Mouse (Mus musculus): ENCODE measurements around the gene Mpzl1.

Gene Mpzl1

DNA sequence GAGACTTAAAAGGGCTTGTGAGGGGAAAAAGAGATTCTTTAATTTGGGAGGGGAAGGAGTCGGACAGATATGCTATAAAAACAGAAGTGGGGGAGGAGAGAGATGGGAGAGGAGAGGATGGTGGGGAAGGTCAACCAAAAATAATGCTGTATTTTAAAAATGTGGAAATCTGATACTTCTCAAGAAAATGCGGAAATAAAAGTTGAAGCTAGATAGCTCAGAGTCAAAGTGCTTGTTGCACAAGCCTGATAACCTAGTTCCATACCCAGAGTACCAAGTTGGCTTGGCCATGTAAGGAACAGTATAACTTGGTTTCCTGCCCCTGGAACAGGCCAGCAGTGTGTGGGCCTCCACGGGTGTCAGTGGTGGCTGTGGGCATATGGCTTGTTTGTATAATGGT, 19.5 kb downstream of the Mpzl1 start:
- DNase-seq (ENCODE audit: low read depth, low spot score) = no peak

GRCm38 (mm10) chr1:165613926-165614325, 20.4 kb downstream of the Mpzl1 start:
- no peak for DNase-seq (ENCODE audit: low read depth, low spot score)

DNA sequence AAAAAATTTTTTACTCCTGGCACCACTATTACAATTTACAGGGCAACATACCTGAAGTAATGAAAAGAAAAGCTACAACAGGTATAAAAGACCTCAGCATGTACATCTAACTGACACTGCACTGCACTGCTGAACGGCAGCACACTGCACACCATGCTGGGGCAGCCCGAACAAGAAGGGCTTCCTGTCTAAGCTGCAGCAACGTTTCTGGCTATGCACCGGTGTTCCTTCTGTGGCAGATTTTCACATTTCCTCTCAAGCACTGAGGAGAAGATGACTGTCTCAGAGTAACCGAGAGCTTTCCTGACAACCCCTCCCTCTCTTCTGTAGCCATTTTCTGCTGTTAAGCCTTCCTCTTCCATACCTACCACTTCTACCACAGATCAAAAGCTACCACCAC, 21.6 kb downstream of the Mpzl1 start:
- DNase-seq (ENCODE audit: low read depth, low spot score) = no peak

DNA sequence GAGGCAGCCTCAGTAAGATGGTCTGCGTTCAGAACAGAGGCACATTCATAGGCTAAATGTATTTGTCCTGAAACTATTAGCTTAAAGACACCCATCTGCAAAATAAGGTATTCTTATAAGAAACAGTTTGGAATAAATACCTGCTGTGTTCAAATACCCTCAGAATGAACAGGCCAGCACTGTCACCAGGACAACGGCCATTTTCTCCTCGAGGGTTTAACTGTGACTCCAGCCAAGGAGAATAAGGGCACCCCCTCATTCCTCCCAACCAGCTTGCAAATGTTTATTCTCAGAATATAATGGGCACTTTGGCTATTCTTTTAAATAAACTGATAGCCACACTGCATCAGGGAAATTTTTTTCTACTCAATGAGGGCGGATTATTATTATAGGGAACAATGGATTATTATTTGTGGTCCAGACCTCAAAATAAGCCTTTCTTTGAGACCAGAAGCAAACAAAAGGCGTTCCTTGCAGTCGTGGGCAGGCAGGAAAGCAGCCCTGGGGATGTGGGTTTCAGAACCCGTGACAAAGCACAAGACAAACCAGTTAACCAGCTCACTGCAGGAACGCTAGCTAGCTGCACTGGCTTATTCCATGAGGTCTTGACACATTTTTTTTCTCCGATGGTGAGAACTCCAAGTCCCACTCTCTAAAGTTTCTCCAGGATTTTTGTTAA, 23.9 kb downstream of the Mpzl1 start:
- no peak for DNase-seq (ENCODE audit: low read depth, low spot score)

- no peak for DNase-seq (ENCODE audit: low read depth, low spot score)
These were observed 24.6 kb downstream of the Mpzl1 start for GRCm38 (mm10) chr1:165609495-165610320.

GRCm38 (mm10) chr1:165608904-165609303, 25.4 kb downstream of the Mpzl1 start:
- DNase-seq (ENCODE audit: low read depth, low spot score) = no peak

DNA sequence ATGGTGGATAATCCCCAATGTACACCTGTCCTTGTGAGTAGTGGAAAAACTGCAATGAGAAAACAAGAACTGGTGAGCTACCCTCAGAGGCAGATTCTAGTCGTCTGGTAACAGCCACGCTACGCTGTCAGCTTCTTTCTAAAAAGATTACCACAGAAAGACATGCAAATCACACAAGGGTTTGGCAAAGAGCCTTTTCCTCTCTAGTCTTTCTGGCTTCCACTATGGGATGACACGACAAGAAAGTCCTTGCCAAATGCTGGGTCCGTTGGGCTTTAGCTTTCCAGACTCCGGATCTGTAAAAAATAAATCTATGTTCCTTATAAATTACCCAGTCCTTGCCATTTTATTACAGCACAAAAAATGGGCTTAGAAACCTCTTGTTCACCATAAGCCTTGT, 28.6 kb downstream of the Mpzl1 start:
- DNase-seq (ENCODE audit: low read depth, low spot score) = no peak

GRCm38 (mm10) chr1:165605108-165605507, 29.2 kb downstream of the Mpzl1 start:
- no peak for DNase-seq (ENCODE audit: low read depth, low spot score)

GRCm38 (mm10) chr1:165604203-165604602, 30.1 kb downstream of the Mpzl1 start:
- no peak for DNase-seq (ENCODE audit: low read depth, low spot score)

- DNase-seq (ENCODE audit: low read depth, low spot score) = no peak
These were observed 31.1 kb downstream of the Mpzl1 start for GRCm38 (mm10) chr1:165603218-165603617.

- DNase-seq (ENCODE audit: low read depth, low spot score) = no peak
These were observed 32.5 kb downstream of the Mpzl1 start for GRCm38 (mm10) chr1:165601775-165602280.

DNA sequence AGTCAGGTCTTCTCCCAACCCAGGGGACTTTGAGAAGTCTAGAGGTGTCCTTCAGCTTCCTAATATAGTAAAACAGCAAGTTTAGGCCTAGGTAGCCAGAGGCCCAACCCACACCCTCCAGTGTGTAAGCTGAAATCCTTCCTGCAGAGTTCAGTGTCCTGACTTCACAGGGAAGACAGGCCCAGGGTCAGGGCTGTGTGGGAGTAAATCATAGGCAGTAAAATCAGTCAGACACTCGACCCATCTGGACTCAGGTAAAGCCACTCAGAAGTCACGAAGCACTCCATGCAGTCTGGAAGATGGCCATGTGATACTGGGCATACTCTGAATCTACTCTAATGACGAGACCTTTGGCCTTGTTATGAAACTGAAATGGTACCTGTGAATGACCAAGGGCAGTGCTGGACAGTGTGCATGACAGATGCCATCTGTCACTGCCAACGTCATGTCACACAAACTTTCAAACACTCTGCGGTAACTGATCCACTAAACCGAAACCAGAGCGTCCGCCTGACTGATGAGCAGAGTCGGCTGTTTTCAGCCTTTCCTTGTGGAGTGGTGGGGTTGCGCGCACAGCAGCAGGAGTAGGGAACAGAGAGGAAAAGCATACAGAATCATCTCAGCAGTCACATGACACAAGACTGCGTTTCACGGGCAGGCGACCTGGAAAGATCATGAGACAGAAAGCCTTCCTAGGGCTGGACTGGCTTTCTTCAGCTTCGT, 39.5 kb downstream of the Mpzl1 start:
- no peak for DNase-seq (ENCODE audit: low read depth, low spot score)

DNA sequence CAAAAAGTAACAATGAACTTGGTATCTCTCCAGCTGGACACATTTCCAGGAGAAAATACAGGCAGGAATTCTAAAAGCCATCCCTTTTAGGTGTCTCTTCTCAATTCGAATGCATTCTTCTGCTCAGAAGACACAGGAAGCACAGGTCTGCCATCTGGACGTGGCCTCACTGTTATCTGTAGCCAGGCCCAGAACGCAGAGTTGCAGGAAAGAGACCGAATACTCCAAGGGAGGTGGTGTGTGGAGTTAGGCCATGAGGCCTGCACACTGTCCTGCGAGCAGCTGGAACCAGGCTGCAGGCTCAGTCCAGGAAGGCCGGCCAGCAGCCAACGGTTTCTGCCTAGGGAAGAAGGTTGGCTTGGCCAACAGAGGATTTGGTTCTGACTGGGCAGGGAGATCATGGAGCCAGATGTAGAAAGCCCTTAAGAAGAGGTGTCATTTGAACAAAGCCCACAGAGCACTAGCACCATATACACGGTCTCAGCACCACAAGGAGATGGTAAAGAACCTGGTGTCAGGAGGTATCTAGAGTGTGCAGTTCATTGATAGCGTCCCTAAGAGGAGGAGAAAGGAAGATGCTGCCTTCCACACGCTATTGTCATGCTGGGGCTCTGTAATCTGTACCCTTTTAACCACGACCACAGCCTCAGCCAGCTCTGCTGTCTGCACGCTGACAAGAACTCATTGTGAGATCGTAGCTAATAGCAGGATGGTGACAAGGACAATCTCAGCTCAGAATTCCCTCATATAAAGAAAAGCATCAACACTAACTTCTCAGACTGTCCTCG, 41.8 kb downstream of the Mpzl1 start:
- DNase-seq (ENCODE audit: low read depth, low spot score) = no peak

DNA sequence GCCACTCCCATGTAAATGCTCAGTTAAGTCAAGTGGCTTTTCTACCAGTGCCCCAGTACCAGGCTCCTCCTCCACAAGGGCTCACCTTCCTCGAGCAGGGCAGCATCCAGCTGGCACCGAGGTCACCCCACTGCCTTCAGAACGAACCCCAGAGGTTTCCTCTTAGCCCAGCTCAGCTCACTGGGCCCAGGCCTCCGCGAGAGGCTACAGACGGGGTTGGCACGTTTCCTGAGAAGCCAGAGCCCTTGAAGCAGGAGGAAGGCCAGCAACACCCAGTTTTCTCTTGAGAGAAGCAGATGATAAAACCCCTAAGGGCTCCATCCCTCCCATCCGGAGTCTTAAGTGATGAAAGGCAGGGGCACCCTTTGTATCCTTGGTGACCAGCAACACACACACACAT, 43.6 kb downstream of the Mpzl1 start:
- no peak for DNase-seq (ENCODE audit: low read depth, low spot score)

GRCm38 (mm10) chr1:165589280-165590048, 44.9 kb downstream of the Mpzl1 start:
- DNase-seq (ENCODE audit: low read depth, low spot score) = peak; percentile 34

- DNase-seq (ENCODE audit: low read depth, low spot score) = peak; percentile 7
These were observed 46.5 kb downstream of the Mpzl1 start for GRCm38 (mm10) chr1:165587845-165588244.

- DNase-seq (ENCODE audit: low read depth, low spot score) = no peak
These were observed 48.0 kb downstream of the Mpzl1 start for GRCm38 (mm10) chr1:165586366-165586765.

DNA sequence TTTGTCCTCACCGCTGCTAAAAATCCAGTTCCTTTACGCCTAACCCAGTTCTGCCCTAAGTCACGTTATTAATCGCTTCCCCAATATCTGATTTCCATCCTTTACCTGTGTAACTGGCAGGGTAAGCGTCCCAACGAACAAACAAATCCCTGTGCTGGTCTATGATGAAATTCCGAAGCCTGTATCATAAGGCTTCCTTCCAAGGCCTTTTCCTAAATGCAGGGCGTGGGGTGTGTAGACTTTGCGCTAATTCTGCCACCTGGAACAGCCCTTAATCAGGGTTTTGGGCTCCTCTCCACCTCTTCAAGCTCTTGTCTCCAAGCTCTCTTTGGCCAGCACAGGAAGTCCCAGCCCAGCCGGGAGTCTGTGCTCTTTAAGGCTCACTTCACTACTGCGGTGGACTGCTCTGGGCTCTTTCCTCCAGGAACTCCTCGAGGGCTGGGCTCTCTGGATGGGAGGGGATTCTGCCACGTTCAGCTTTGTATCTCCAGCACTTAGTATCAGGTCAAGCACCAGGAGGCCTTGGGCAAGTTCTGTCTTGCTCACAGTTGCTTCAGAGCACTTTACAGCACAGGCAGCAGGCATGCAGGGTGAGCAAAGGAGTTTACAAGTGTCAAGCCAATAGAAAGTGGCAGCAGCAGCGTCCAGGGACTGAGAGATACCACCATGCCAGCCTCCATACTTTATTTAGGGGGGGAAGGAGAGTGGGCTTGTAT, 48.8 kb downstream of the Mpzl1 start:
- no peak for DNase-seq (ENCODE audit: low read depth, low spot score)

- peak; percentile 90 for DNase-seq (ENCODE audit: low read depth, low spot score)
These were observed 50.7 kb downstream of the Mpzl1 start for GRCm38 (mm10) chr1:165583529-165584184.
